In the genomic region with DNA sequence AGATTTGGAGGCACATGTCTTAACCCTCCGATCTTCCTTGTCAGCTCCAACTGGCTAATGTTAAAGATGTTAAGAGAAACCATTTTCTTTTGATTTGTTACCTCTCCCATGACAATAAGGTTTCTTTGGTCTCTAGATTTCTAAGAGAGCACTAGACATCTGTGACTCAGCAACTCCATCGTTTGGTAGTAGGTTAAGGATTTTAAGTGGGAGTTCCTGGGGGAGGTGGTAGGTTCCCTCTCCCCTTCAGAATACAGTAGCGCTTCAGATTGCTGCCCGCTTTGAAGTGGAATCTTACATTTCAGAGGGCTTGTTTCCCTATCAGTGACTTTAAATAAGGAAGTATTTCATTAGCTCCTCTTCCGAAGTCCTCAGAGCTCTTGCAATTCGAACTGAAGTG, we compare ENCODE assay signal across 30 mouse cellular contexts.
DNase-seq lines count a peak whose midpoint lies in the region; ATAC-seq and TF ChIP-seq lines count a peak whose summit lies in the region.
"Had no signal": no experiment of that assay in that cellular context is flagged by ENCODE, and none has a peak within 500 bp of the region (broad histone marks: within the 10 kb centered on the region; RNA-seq: fewer than 3 reads in every experiment).

No protein-coding gene starts in this region.

- H3K4me3 ChIP-seq in lung, embryonic 15.5 days: no peak overlapping the region
- no peak overlapping the region for H3K4me3 ChIP-seq in lung, adult 2 months (replicated peaks; ENCODE audit: extremely low read depth, low read depth, low read length)
- H3K4me3 ChIP-seq in liver, postnatal 0 days (ENCODE audit: low read depth, low read length): no peak overlapping the region
- H3K4me3 ChIP-seq: embryonic facial prominence, embryonic 15.5 days; heart, adult 2 months; heart, embryonic 10.5 days; heart, embryonic 13.5 days had no signal

- no peak for TF ChIP-seq POLR2A in lung, adult 2 months (IDR thresholded peaks at IDR 0.05; ENCODE audit: borderline replicate concordance, extremely low read depth, low read depth, low read length)

- no peak for TF ChIP-seq EP300 in liver, postnatal 0 days (IDR thresholded peaks at IDR 0.05; ENCODE audit: low read depth)

- H3K36me3 ChIP-seq in lung, embryonic 15.5 days: no peaks in the 10 kb centered on the region
- no peaks in the 10 kb centered on the region for H3K36me3 ChIP-seq in liver, postnatal 0 days (replicated peaks; ENCODE audit: insufficient read depth, low read length)
- H3K36me3 ChIP-seq: embryonic facial prominence, embryonic 15.5 days; G1E; heart, embryonic 10.5 days; heart, embryonic 13.5 days had no signal

- no peak overlapping the region for H3K9ac ChIP-seq in lung, embryonic 15.5 days
- no peak overlapping the region for H3K9ac ChIP-seq in liver, postnatal 0 days (replicated peaks)
- H3K9ac ChIP-seq: embryonic facial prominence, embryonic 15.5 days; forebrain, postnatal 0 days; heart, embryonic 13.5 days; hindbrain, embryonic 14.5 days had no signal

- peak overlapping the region; percentile 46; the same call in 1 of the 2 replicates for H3K27ac ChIP-seq in lung, embryonic 15.5 days
- no peak overlapping the region for H3K27ac ChIP-seq in liver, postnatal 0 days (ENCODE audit: low read depth)
- H3K27ac ChIP-seq: embryonic facial prominence, embryonic 15.5 days; heart, adult 2 months; heart, embryonic 10.5 days; heart, embryonic 13.5 days; hindbrain, embryonic 14.5 days; hindbrain, postnatal 0 days had no signal

- ATAC-seq in frontal cortex, adult (ENCODE audit: low TSS enrichment): peak; percentile 57; the same call in 1 of the 2 replicates
- ATAC-seq in lung, embryonic 15.5 days (ENCODE audit: borderline replicate concordance, extremely low read depth, low FRiP score, low TSS enrichment): no peak
- no peak for ATAC-seq in liver, postnatal 0 days
- ATAC-seq: forebrain, embryonic 14.5 days; forebrain, postnatal 0 days; hindbrain, postnatal 0 days; Patski had no signal

- no peak for DNase-seq in frontal cortex, postnatal 36 days (ENCODE audit: low spot score in 2 of 2)
- DNase-seq in lung, adult 2 months: no peak
- DNase-seq in lung, postnatal 25 days (ENCODE audit: low spot score): peak; percentile 1
- DNase-seq in lung, postnatal 10 days: no peak
- DNase-seq in lung, postnatal 36 days: peak; percentile 18
- DNase-seq in liver, postnatal 0 days: no peak
- DNase-seq: adrenal gland, postnatal 10 days; B cell, adult 2 months; cerebellum, adult 11-12 months; cerebellum, adult 8-10 months; cerebellum, postnatal 10 days; cerebellum, postnatal 36 days; embryo, embryonic 11 days; forebrain, postnatal 0 days; gastrocnemius, postnatal 10 days; gastrocnemius, postnatal 36 days; heart, adult 2 months; heart, postnatal 14 days; heart, postnatal 4 days had no signal

- H3K4me1 ChIP-seq in lung, embryonic 15.5 days: peaks cover 19% of the 10 kb centered on the region
- H3K4me1 ChIP-seq in lung, adult 2 months (ENCODE audit: control insufficient read depth, insufficient read depth, low read length): no peaks in the 10 kb centered on the region
- no peaks in the 10 kb centered on the region for H3K4me1 ChIP-seq in liver, postnatal 0 days (ENCODE audit: insufficient read depth)

- WGBS in lung, embryonic 15.5 days: 23% methylated on average over 6 of the region's 6 CpGs
- whole genome bisulfite sequencing in lung, adult 2 months: 36% methylated on average over 6 of the region's 6 CpGs
- WGBS in liver, postnatal 0 days (ENCODE audit: insufficient replicate concordance): 42% methylated on average over 6 of the region's 6 CpGs

- TF ChIP-seq CTCF in lung, adult 2 months (IDR thresholded peaks at IDR 0.05; ENCODE audit: insufficient read depth, low read length): no peak
- TF ChIP-seq CTCF in liver, postnatal 0 days (IDR thresholded peaks at IDR 0.05; ENCODE audit: low read depth): no peak

- H3K27me3 ChIP-seq in lung, embryonic 15.5 days: no peaks in the 10 kb centered on the region
- H3K27me3 ChIP-seq in liver, postnatal 0 days (ENCODE audit: insufficient read depth, low read length): no peaks in the 10 kb centered on the region
- H3K27me3 ChIP-seq: CH12.LX; embryonic facial prominence, embryonic 15.5 days; heart, embryonic 13.5 days; Patski had no signal

- no peak overlapping the region for H3K4me2 ChIP-seq in lung, embryonic 15.5 days
- H3K4me2 ChIP-seq in liver, postnatal 0 days (ENCODE audit: low read depth, low read length): no peak overlapping the region
- H3K4me2 ChIP-seq: embryonic facial prominence, embryonic 15.5 days; heart, embryonic 13.5 days; hindbrain, embryonic 14.5 days had no signal

- no peaks in the 10 kb centered on the region for H3K9me3 ChIP-seq in lung, embryonic 15.5 days
- H3K9me3 ChIP-seq in liver, postnatal 0 days (ENCODE audit: low read length): no peaks in the 10 kb centered on the region
- H3K9me3 ChIP-seq: embryonic facial prominence, embryonic 15.5 days; G1E; heart, embryonic 10.5 days; heart, embryonic 13.5 days had no signal

Comparison
In these comparisons a context has a peak if more than half of its experiments do, and no peak if none do; other contexts are left out.
1. DNase-seq: peak in lung, postnatal 25 days (single experiment) and lung, postnatal 36 days (single experiment); none in frontal cortex, postnatal 36 days (0 of 2), lung, adult 2 months (single experiment), lung, postnatal 10 days (single experiment) and liver, postnatal 0 days (single experiment).